Mouse (Mus musculus) gastrocnemius, adult 18-20 months (tissue): ENCODE results near the gene Slc7a7. TPM values are rescaled to one million over a fixed set of nuclear protein-coding genes. Genes with fewer than 3 reads are reported as not detected.

Experiments used
- DNase-seq: peaks from one replicate; pipeline ENCODE4 v3.0.0; 2021; ENCODE audit warnings: low spot score
- long read RNA-seq, 2 experiments: library from polyadenylated mRNA; stranded (forward); transcript quantifications; one replicate each; pipeline ENCODE4 v2.0.0; 2021
- total RNA-seq, 2 experiments: library from RNA; stranded (reverse); gene quantifications; 2 replicates each; pipeline ENCODE4 v1.2.3; 2021

The Slc7a7 gene
- total RNA-seq = under 1 TPM; 0.52 to 0.73 TPM
- long read RNA-seq, experiment 1 = 0 reads
- long read RNA-seq, experiment 2 = 0 reads

GRCm38 (mm10) chr14:54417623-54418081 is at the start of gene Slc7a7:
Gene Slc7a7 (minus strand): TSS chr14:54417780.
- DNase-seq = no peak

- peak; percentile 67 for DNase-seq
Observed at GRCm38 (mm10) chr14:54464293-54465005, 46.9 kb upstream of the Slc7a7 start.

DNA sequence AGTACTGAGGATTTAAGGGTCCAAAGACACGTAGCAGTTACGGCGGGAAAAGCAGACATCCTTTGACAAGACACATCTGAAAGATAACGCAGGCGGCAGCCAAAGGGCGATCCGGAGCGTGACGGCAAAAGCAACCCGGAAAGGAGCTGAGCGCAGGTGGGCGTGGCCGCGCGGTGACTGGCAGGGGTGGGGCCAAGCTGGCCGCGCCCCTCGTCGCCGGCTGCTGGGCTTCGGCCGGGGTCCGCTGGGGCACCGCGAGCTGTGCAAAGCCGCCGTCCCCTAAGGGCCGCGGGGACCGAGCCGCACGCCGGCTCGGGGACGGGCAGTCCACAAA is 46.3 kb upstream of the Slc7a7 start, which contains the start of gene Lrp10:
TSS of gene Lrp10 (plus strand) at position 179 of the 334 bp plus-strand sequence.
- DNase-seq = peak; percentile 88

GRCm38 (mm10) chr14:54463108-54463958 is 45.8 kb upstream of the Slc7a7 start:
- DNase-seq = no peak

- no peak for DNase-seq
Observed at GRCm38 (mm10) chr14:54462146-54462545, 44.6 kb upstream of the Slc7a7 start.

DNA sequence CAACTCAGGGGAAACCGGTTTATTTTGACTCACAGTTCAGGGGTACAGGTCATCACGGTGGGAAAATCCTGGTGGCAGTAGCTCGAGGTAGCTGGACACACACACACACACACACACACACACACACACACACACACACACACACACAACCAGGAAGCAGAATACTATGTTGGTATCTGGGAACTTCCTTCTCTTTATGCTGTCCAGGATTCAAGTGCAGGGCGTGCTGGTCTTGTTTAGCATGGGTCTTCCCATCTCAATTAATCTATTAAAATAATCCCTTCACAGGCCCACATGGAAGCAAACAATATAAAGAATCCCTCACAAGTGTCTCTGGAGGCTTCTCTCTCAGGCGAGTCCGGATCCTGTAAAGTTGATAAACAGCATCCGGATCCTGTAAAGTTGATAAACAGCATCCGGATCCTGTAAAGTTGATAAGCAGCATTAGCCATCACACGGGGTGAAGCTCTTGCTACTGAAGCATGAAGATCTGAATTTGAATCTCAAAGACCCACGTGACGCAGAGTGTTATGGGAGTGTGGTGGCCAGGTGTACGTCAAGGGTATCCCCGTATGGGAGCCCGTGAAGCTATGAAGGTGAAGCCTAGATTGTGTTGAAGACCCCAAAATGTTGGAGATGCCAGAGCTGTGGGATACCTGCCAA is 40.5 kb upstream of the Slc7a7 start:
- DNase-seq = no peak

DNA sequence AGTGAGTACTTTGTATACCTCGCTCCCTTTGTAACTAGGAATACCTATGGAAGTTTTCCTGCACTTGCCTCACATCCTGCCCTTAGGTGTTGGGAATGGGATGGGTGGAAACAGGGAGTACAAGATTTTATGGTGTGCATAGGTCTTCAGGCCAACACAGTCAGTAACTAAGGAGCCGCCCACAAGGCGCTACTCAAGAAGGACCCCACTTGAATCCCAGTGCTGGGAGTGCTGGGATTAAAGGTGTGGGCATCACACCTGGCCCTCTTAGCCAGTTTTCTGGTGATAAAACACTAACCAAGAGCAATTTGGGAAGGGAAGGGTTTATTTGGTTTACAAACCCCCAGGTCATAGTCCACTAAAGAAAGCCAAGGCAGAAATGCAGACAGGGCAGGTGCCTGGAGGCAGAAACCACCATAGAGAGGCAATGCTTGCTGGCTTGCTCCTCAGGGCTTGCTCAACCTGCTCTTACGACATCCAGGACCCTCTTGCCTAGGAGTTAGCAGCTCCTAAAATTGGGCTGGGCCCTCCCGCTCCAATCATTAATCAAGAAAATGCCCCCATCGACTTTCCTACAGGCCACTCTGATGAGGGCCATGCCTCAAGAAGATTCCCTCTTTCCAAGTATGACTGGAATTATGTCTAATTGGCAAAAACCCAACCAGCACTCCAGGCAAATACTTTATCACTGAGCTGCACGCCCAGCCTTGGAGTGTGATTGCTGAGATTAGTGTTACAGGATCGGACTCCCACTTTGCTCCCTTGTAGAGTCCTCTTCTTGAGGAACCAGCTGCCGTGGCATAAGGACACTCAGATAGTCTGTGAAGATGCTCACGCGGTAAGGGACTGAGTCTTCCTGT is 37.3 kb upstream of the Slc7a7 start:
- no peak for DNase-seq

- no peak for DNase-seq
Observed at GRCm38 (mm10) chr14:54453566-54453965, 36.0 kb upstream of the Slc7a7 start.

DNA sequence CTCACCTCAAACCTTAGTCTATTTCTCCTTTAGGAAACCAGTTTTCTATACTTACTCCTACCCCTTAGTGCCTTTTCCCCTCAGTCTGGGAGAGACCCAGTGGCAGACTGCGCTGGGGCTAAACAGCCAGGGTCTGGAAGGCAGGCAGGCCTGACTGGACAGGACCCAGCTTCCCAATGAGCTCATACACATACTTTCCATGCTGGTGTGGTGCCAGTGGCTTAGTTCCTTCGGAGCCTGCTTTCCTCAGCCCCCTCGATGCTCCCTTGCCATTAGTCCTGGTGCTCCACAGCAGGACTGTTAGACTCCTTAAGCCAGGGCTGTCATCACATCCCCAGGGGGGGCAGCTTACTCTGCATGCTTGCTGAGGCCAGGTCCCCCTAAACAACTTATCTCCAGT is 27.9 kb upstream of the Slc7a7 start:
- peak; percentile 37 for DNase-seq

- peak; percentile 88 for DNase-seq
Observed at GRCm38 (mm10) chr14:54443712-54444618, 26.4 kb upstream of the Slc7a7 start.

DNA sequence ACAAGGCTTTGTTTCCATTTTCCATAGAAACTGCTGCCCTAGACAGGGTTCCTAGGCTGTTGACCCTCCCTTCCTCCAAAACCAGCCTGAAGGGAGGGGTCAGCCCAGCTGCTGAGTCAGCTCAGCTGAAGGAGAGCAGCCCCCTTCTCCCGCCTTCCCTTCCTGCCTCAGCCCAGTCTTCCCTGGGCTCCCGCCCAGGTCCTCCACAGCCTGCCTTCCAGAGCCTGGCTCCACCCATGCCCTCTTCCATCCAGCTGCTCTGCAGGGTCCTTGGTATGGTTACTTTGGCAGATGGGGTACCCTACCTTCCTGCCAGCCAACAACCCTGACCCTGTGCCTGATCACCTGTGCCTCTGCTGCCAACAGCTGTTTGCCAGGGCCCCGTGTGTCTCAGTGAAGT is 25.6 kb upstream of the Slc7a7 start:
- peak; percentile 58 for DNase-seq

- DNase-seq = no peak
Observed at GRCm38 (mm10) chr14:54442548-54442947, 25.0 kb upstream of the Slc7a7 start.

DNA sequence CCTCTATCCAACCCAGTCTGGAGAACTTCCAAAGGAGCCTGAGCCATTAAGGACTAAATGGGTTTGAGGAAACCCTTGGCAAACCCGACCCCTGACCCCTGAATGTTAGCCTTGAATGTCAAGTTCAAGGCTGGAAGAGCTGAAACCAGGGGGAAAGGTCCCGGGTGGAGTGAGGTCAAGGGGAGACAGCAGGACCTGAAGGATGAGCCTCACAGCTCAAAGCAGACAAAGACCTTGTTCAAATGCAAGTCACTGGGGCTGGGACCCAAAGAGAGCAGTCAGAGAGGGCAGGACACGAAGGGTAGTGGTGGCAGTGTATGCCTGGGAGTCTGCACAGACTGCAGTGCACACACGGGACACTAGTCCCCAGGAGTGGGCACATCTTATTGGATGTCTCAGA is 23.8 kb upstream of the Slc7a7 start:
- DNase-seq = no peak

DNA sequence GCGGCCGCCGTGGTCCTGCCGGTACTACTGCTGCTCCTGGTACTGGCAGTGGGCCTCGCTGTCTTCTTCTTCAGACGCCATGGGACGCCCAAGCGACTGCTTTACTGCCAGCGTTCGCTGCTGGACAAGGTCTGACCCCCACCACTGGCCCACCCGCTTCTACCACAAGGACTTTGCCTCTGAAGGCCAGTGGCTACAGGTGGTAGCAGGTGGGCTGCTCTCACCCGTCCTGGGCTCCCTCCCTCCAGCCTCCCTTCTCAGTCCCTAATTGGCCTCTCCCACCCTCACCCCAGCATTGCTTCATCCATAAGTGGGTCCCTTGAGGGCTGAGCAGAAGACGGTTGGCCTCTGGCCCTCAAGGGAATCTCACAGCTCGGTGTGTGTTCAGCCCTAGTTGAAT is 23.0 kb upstream of the Slc7a7 start:
- DNase-seq = no peak

DNA sequence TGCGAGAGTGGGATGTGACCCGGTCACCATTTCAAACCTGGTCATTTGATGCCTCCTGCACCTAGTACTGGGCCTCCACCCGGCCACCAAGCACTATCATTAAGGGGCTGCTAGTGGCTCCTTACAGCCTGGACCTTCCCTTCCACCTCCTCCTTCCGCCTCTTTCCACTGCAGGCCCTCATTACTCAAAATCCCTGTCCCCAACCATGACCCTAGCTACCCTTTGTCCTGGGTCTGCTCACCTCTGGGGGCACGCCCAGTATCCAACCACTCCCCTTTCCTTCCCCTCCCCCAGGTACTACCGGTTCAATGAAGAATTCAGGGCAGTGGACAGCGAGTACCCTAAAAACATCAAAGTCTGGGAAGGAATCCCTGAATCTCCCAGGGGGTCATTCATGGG is 22.0 kb upstream of the Slc7a7 start:
- no peak for DNase-seq

- DNase-seq = no peak
Observed at GRCm38 (mm10) chr14:54439155-54439554, 21.6 kb upstream of the Slc7a7 start.

DNA sequence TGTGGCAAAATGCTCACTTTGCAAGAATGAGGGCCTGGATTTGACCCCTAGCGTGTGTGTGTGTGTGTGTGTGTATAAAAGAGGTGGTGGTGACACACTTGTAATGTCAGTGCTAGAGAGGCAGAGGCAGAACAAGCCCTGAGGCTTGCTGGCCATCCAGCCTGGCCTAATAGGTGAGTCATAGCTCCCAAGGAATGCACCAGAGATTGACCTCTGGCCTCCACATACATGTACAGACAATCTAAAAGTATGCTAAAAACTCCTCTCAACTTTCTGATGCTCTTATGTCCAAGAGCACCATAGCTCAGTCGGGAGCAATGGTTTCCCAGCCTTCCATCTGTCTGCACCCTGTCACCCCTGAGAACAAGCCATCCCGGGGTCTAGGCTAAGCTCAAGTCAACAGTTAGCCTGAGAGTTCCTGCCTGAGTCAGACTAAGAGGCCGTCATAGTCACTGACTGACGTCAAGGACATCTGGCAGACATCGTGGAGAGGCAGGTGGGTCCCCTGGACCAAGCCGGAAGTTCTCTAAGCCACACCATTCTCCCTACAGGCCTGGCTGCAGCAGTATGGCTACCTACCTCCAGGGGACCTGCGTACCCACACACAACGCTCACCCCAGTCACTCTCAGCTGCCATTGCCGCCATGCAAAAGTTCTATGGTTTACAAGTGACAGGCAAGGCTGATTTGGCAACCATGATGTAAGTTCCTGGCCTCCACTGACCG is 17.8 kb upstream of the Slc7a7 start:
- no peak for DNase-seq

DNA sequence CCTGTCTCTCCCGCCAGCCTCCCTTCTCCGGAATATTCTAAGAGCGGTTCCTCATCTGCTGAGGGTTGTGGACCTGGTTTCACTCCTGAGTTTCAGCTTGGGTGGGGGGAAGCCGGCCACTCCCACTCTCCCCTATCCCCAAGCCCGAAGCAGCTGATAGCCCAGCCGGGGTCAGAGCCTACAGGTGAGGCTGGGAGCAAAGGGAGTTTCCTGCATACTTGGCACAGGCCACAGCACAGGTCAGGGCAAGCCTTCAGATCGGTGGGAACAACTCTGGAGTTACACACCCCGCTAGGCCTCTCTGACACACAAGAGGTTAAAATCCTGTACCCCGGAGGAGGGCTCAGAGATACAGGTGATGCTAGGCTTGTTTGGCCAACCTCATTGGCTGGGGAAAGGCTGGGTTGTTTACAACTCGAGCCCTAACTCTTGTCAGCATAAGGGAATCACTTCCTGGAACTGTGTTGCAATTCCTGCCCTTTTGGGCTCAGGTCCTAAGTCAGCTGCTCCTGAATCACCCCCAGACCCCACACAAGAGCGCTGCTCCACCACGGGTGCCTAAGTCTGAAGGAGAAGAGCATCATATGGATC is 16.5 kb upstream of the Slc7a7 start:
- DNase-seq = peak; percentile 36
